Mouse (Mus musculus) midbrain, embryonic 12.5 days (tissue): ENCODE data around the gene Rere. TPM values are rescaled to one million over a fixed set of nuclear protein-coding genes. Genes with fewer than 3 reads are reported as not detected.

Source experiments
- ATAC-seq: fragments of 200-750 bp; cut with Nextera tagmentation; 2 replicates; pipeline ENCODE4 v1.8.0; 2017; ENCODE audit warnings: low read depth, moderate TSS enrichment, moderate library complexity; ENCODE audit not compliant: low FRiP score
- H3K27ac ChIP-seq: fragments of 300-500 bp; sonication (generic); replicated peaks from 2 replicates; pipeline ENCODE4 v1.5.1; 2016; ENCODE audit warnings: mild to moderate bottlenecking
- H3K27me3 ChIP-seq: fragments of 300-500 bp; sonication (generic); 2 replicates; pipeline ENCODE4 v1.6.1; 2016; ENCODE audit warnings: mild to moderate bottlenecking
- H3K36me3 ChIP-seq: fragments of 300-500 bp; sonication (generic); 2 replicates; pipeline ENCODE4 v1.6.1; 2016
- H3K4me1 ChIP-seq: fragments of 300-500 bp; sonication (generic); 2 replicates; pipeline ENCODE4 v1.6.1; 2016
- H3K4me2 ChIP-seq: fragments of 300-500 bp; sonication (generic); replicated peaks from 2 replicates; pipeline ENCODE4 v1.6.1; 2016; ENCODE audit warnings: mild to moderate bottlenecking, moderate library complexity
- H3K4me3 ChIP-seq: fragments of 300-500 bp; sonication (generic); 2 replicates; pipeline ENCODE4 v1.5.1; 2016; ENCODE audit warnings: mild to moderate bottlenecking
- H3K9ac ChIP-seq: fragments of 300-500 bp; sonication (generic); replicated peaks from 2 replicates; pipeline ENCODE4 v1.6.1; 2016; ENCODE audit warnings: mild to moderate bottlenecking, moderate library complexity
- H3K9me3 ChIP-seq: fragments of 300-500 bp; sonication (generic); 2 replicates; pipeline ENCODE4 v1.6.1; 2016; ENCODE audit warnings: mild to moderate bottlenecking
- WGBS: fragments of 180-500 bp; shearing (Covaris S2); methylation state at CpG from one replicate; pipeline ENCODE4 v1.1.7; 2016; 5-methylcytosine and 5-hydroxymethylcytosine counted together
- polyA plus RNA-seq: library from polyadenylated mRNA; unstranded; fragments of >200 nt; fragmentation: Nextera tagmentation; extraction: Ambion mirVana; gene quantifications from 2 replicates; pipeline ENCODE4 v1.2.1, GENCODE M21; 2016

Gene Rere
- polyA plus RNA-seq, result 50.7 and 59.1 TPM in 2 replicates

- H3K9me3 ChIP-seq, result no peaks in the 10 kb centered on the region
- H3K27ac ChIP-seq, result peak within 1 kb of the TSS; percentile 93
- peak within 1 kb of the TSS; percentile 68 for H3K4me2 ChIP-seq
- H3K36me3 ChIP-seq, result no peaks in the 10 kb centered on the region
- peak; percentile 98 for ATAC-seq
- H3K4me1 ChIP-seq, result peaks cover 21% of the 10 kb centered on the region
- under 1% methylated on average over 59 of the region's 60 CpGs for WGBS
- H3K4me3 ChIP-seq, result peak within 1 kb of the TSS; percentile 96
- peak within 1 kb of the TSS; percentile 97 for H3K9ac ChIP-seq
- no peaks in the 10 kb centered on the region for H3K27me3 ChIP-seq
Observed at GRCm38 (mm10) chr4:150281018-150281761, at the start of gene Rere. Gene Rere (plus strand): TSS chr4:150281646.

GRCm38 (mm10) chr4:150231871-150232270, 49.6 kb upstream of the Rere start:
- H3K27ac ChIP-seq, result no peak overlapping the region
- H3K4me3 ChIP-seq, result no peak overlapping the region
- H3K27me3 ChIP-seq, result 0 out of 2 replicates have a peak, but pooled peaks cover 13% of the 10 kb centered on the region
- no peak for ATAC-seq
- WGBS, result 49% methylated on average over 8 of the region's 8 CpGs
- no peaks in the 10 kb centered on the region for H3K36me3 ChIP-seq
- no peaks in the 10 kb centered on the region for H3K9me3 ChIP-seq
- H3K4me1 ChIP-seq, result peaks cover 47% of the 10 kb centered on the region
- H3K4me2 ChIP-seq, result no peak overlapping the region
- no peak overlapping the region for H3K9ac ChIP-seq

DNA sequence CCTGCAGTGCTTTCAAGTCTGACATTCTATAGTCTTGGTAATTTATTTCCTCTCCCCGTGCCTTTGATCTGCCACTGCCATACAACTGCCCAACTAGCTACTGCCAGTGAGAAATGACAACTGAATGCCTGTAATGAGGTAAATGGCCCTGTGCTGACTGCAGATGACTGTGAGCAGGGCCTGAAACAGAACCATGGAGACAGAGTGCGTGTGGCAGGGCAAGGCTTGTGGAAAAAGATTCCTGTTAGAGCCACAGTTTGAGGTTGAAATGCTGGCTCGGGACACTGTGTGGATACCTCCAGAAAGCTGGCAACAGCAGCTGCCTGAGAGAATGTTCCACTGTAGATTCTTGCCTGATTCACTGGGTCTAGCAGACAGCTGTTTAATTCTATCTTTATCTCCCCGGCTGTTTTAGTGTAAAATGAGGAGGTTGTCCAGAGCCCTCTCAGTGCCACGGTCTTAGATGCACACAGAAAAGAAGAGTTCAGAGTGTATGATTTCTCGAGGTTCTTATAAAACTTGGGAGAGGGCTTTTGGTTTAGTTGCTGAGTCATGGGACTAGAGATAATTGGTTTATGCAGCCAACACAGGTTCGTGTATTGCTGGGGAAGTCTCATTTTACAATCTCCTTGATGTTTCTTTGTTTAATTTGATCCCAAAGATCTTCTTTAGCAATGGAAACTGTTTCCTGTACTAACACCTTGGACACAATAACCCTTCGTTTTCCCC, 46.7 kb upstream of the Rere start:
- Histone ChIP-seq H3K27ac (peak overlapping the region; percentile 46), H3K36me3 (no peaks in the 10 kb centered on the region), H3K9me3 (no peaks in the 10 kb centered on the region), H3K9ac (no peak overlapping the region), H3K27me3 (0 out of 2 replicates have a peak, but pooled peaks cover 13% of the 10 kb centered on the region), H3K4me2 (no peak overlapping the region), H3K4me1 (peaks cover 53% of the 10 kb centered on the region), H3K4me3 (no peak overlapping the region)
- ATAC-seq, result no peak
- WGBS, result 46% methylated on average over 8 of the region's 8 CpGs

- H3K4me2 ChIP-seq, result no peak overlapping the region
- H3K4me1 ChIP-seq, result peaks cover 49% of the 10 kb centered on the region
- 78% methylated on average over 4 of the region's 4 CpGs for WGBS
- H3K27ac ChIP-seq, result 0 out of 2 replicates have a peak overlapping the region, but pooled peaks have one; percentile 46
- H3K9ac ChIP-seq, result no peak overlapping the region
- H3K4me3 ChIP-seq, result no peak overlapping the region
- no peaks in the 10 kb centered on the region for H3K9me3 ChIP-seq
- no peak for ATAC-seq
- H3K36me3 ChIP-seq, result 0 out of 2 replicates have a peak, but pooled peaks cover 3% of the 10 kb centered on the region
- 0 out of 2 replicates have a peak, but pooled peaks cover 13% of the 10 kb centered on the region for H3K27me3 ChIP-seq
Observed at GRCm38 (mm10) chr4:150235585-150235984, 45.9 kb upstream of the Rere start.

GRCm38 (mm10) chr4:150236031-150236430, 45.4 kb upstream of the Rere start:
- Histone ChIP-seq H3K27me3 (0 out of 2 replicates have a peak, but pooled peaks cover 11% of the 10 kb centered on the region), H3K9me3 (no peaks in the 10 kb centered on the region), H3K9ac (peak overlapping the region; percentile 86; the same call in 1 of the 2 replicates), H3K36me3 (peaks cover 6% of the 10 kb centered on the region), H3K4me2 (peak overlapping the region; percentile 63), H3K27ac (peak overlapping the region; percentile 100), H3K4me1 (peaks cover 46% of the 10 kb centered on the region), H3K4me3 (peak overlapping the region; percentile 82)
- 83% methylated on average over 8 of the region's 8 CpGs for WGBS
- ATAC-seq, result no peak

GRCm38 (mm10) chr4:150236521-150237481, 44.6 kb upstream of the Rere start, which contains the start of gene Eno1:
Gene Eno1 (plus strand): TSS chr4:150236721.
- peaks cover 14% of the 10 kb centered on the region for H3K36me3 ChIP-seq
- peaks cover 50% of the 10 kb centered on the region for H3K4me1 ChIP-seq
- H3K9me3 ChIP-seq, result no peaks in the 10 kb centered on the region
- H3K4me2 ChIP-seq, result peak within 1 kb of the TSS; percentile 63
- H3K27me3 ChIP-seq, result 0 out of 2 replicates have a peak, but pooled peaks cover 4% of the 10 kb centered on the region
- under 1% methylated on average over 78 of the region's 78 CpGs for WGBS
- ATAC-seq, result peak; percentile 99
- H3K27ac ChIP-seq, result peak within 1 kb of the TSS; percentile 100
- peak within 1 kb of the TSS; percentile 82 for H3K4me3 ChIP-seq
- H3K9ac ChIP-seq, result peak within 1 kb of the TSS; percentile 86

GRCm38 (mm10) chr4:150237636-150238361, 43.6 kb upstream of the Rere start:
- Histone ChIP-seq H3K36me3 (peaks cover 24% of the 10 kb centered on the region), H3K27ac (peak overlapping the region; percentile 100), H3K9ac (peak overlapping the region; percentile 86), H3K27me3 (no peaks in the 10 kb centered on the region), H3K4me3 (peak overlapping the region; percentile 82), H3K4me1 (peaks cover 51% of the 10 kb centered on the region), H3K4me2 (peak overlapping the region; percentile 63), H3K9me3 (no peaks in the 10 kb centered on the region)
- WGBS, result under 1% methylated on average over 21 of the region's 21 CpGs
- no peak for ATAC-seq

DNA sequence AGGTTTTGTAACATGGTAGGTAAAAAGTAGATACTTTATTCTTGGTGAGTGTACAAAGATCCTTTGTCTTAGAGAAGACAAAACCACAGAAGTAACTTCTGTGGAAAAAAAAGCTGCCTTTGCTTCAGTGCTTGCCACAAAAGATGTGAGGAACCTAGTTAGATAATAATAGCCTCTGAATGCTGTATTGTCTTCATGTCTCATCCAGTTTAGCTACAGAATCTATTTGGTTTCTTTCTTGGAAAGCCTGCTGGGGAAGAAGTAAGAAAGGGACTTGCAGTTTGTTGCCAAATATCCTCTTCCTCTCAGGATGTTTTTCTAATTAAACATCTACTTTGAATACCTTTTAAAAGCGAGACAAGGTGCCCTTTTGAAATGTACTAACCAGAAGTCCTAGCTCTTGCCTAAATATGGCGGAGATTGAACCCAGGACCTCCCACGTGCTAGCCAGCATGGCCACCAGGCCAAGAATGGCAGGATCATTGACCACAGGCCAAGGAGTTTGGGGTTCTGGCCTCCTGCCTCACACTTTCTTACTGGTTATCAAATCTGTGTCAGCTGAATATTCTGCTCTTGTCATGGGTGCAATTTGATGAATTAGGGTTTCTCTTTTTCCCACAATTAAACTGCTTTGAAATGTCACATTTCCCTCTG, 42.9 kb upstream of the Rere start:
- H3K4me1 ChIP-seq, result peaks cover 53% of the 10 kb centered on the region
- H3K4me3 ChIP-seq, result peak overlapping the region; percentile 82
- peak overlapping the region; percentile 100; the same call in 1 of the 2 replicates for H3K27ac ChIP-seq
- ATAC-seq, result no peak
- whole genome bisulfite sequencing, result 4% methylated on average over 3 of the region's 3 CpGs
- no peaks in the 10 kb centered on the region for H3K9me3 ChIP-seq
- peak overlapping the region; percentile 86 for H3K9ac ChIP-seq
- H3K4me2 ChIP-seq, result peak overlapping the region; percentile 63
- no peaks in the 10 kb centered on the region for H3K27me3 ChIP-seq
- peaks cover 32% of the 10 kb centered on the region for H3K36me3 ChIP-seq

DNA sequence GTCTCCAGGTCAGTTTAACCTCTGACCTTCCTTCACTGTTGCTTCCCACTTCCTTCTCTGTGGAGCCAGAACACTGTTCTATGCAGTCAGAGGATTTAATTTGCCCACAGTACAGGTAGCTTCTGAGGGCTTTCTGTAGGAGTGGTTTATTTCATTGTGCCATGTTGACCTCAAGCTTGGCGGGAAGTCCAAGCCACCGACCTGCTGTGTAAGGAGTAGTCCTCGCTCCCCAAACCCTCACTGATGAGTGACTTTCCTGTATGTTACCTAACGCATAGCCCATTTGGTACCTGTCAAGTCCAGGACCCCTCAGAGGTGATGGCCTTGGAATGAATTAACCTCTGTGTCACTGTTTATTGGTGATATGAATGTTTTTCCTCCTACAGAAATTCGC, 42.4 kb upstream of the Rere start:
- Histone ChIP-seq H3K4me3 (peak overlapping the region; percentile 82), H3K4me2 (peak overlapping the region; percentile 63), H3K9me3 (no peaks in the 10 kb centered on the region), H3K36me3 (peaks cover 37% of the 10 kb centered on the region), H3K9ac (peak overlapping the region; percentile 86; the same call in 1 of the 2 replicates), H3K4me1 (peaks cover 53% of the 10 kb centered on the region), H3K27ac (no peak overlapping the region), H3K27me3 (no peaks in the 10 kb centered on the region)
- 20% methylated on average over 5 of the region's 5 CpGs for WGBS
- no peak for ATAC-seq

DNA sequence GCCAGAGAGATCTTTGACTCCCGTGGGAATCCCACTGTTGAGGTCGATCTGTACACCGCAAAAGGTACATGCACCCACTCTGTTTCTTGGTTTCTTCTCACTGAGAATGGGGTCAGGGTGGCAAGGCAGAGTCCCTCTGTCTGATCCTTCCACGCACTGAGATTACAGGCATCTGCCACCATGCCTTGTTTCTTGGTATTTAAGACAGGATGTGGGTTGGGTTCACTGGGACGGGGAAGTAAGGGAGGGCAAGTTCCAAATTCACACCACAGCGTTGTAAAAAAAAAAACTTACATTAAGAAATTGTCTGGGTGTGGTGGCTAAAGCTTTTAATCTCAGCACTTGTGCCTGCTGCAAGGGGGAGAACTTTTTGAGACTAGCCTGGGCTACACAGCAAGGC, 41.9 kb upstream of the Rere start:
- ATAC-seq, result no peak
- H3K4me1 ChIP-seq, result peaks cover 49% of the 10 kb centered on the region
- 41% methylated on average over 6 of the region's 6 CpGs for WGBS
- no peaks in the 10 kb centered on the region for H3K9me3 ChIP-seq
- H3K4me3 ChIP-seq, result peak overlapping the region; percentile 82
- H3K9ac ChIP-seq, result no peak overlapping the region
- H3K27ac ChIP-seq, result no peak overlapping the region; the same call in 1 of the 2 replicates
- peaks cover 41% of the 10 kb centered on the region for H3K36me3 ChIP-seq
- no peaks in the 10 kb centered on the region for H3K27me3 ChIP-seq
- peak overlapping the region; percentile 63 for H3K4me2 ChIP-seq
